Mouse (Mus musculus) subcutaneous adipose tissue, adult 2 months (tissue): Measurements from ENCODE around the gene Htr3b. TPM values are rescaled to one million over a fixed set of nuclear protein-coding genes. Genes with fewer than 3 reads are reported as not detected.

Source experiments
- polyA plus RNA-seq: library from polyadenylated mRNA; depleted of rRNA; stranded (reverse); fragments of >200 nt; gene quantifications from 2 replicates; pipeline ENCODE4 v1.2.3, GENCODE M21; 2012; ENCODE audit warnings: low replicate concordance; rRNA removed

The Htr3b gene
- polyA plus RNA-seq: not detected in 2 replicates

DNA sequence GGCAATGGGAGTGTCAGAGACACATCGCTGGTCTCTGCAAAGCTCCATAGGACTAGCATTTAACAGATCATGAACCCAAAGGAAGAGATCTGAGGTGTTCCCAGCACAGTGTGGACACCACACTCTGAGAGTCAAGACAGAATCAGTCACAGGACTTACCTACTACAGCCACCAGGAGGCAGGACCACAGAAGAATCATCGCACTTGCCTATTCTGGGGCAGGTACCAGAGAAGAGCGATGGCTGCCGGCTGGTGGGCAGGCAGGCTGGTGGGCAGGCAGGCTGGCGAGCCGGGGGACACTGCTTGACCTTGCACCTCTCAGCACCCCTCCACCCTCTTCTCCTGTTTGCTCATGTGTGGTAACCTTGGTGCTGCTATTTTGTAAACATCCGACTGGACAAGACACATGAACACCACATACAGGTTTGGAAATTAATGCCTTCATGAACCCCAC lies at the start of gene Htr3b:
Gene Htr3b, minus strand, starts transcription at position 404 of the 454 bp plus-strand sequence.

DNA sequence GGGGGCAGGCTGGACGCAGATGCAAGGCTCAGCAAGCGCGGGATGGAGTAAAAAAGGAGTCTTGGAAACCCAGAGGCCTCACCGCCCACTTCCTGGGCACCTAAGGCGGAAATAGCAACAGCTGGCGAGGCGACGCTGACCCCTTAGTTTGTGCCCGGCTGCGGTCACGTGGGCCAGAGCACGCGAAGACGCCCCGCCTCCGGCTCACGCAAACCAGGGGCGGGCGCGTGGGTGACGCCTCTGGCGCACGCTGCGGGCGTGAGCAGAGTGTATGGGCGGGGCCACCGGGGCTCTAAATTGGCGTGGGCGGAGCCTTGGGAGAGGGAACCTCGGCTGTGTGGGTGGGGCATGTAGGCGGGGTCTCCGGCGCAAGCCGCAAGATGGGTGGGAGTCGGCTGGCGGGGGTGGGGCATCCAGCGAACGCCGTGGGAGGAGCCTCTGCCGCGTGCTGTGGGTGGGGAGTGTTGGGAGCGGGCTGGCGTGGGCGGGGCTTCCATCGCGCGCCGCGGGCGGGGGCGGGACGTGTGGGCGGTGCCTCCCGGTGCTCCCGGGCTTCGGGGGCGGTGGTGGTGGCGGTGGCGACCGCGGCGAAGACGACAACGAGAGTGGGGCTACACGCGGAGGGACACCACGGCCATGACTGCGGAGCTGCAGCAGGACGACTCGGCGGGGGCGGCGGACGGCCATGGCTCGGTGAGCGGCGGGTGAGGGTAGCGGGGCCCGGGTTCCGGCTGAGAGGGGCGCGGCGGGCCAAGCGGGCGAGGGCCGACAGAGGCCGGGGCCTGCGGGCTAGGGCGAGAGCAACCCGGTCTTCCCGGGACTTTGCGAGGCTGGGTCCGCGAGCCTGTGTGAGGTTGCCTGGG lies 20.3 kb upstream of the Htr3b start, which contains the start of gene Usp28:
Gene Usp28, plus strand, starts transcription at position 531 of the 863 bp plus-strand sequence.

DNA sequence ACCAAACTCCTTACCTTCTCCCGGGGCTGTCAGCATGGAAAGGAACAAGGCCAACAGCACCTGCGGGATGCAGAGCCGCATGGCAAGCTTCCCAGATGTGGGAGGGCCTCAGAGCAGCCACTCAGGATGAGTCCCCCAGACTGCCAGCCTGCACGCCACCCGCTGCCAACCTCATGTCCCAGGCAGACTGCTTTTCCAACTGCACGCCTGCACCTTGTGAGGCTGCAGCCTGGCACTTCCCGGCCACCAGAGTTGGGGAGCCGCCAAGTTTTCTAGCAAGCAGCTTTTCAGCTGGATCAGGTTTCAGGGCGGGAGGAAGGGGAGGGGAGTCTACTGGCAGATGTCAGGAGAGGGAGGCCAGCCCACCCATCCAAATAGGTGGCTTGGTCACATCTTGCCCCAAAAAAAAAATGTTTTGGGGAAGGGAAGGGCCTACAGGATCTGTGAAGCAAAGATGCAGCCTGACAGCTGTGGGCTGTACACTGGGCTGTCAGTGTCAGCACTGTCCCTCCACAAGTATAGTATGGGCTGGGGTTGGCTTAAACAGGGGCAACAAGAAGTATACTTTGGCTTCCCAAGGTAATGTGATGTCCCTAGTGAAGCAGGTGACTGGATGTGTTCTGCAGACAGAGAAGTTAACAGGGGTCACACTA lies 53.8 kb downstream of the Htr3b start, which contains the start of gene Htr3a:
Gene Htr3a, minus strand, starts transcription at position 215 of the 653 bp plus-strand sequence.

Other genes starting within 250 kb of the Htr3b start
- gene Zbtb16, start 128.8 kb downstream of the Htr3b start, polyA plus RNA-seq: 12.0 and 49.1 TPM in 2 replicates
- not detected in 2 replicates for gene Htr3a, start 53.9 kb downstream of the Htr3b start, polyA plus RNA-seq
- 6.1 and 13.4 TPM in 2 replicates for gene Usp28, start 20.4 kb upstream of the Htr3b start, polyA plus RNA-seq
- gene Zw10, start 90.6 kb upstream of the Htr3b start, polyA plus RNA-seq: 9.4 and 15.3 TPM in 2 replicates
- gene Tmprss5, start 116.3 kb upstream of the Htr3b start, polyA plus RNA-seq: 0.69 and 1.0 TPM in 2 replicates